Mouse (Mus musculus) adrenal gland, adult 8-10 months (tissue): ENCODE data around the gene Endod1. TPM values are rescaled to one million over a fixed set of nuclear protein-coding genes. Genes with fewer than 3 reads are reported as not detected.
A peak's percentile ranks its signal among the peaks of the same experiment; 100 is the strongest.
"Not testable (repeated sequence)": the region's sequence is repeated elsewhere in the genome, so short reads cannot be mapped to it uniquely, and the experiment has no call there.

Experiments
- DNase-seq: peaks from one replicate; pipeline ENCODE4 v3.0.0; 2022
- total RNA-seq, 4 experiments: library from RNA; stranded (reverse); gene quantifications; 2 replicates each; pipeline ENCODE4 v1.2.4; 2022

Endod1 gene
- total RNA-seq, 4 experiments from 2014 or later = 13.3 to 20.5 (median 15.6) TPM

GRCm38 (mm10) chr9:14379769-14380385, 1.4 kb downstream of the Endod1 start:
- DNase-seq = no peak

- DNase-seq = no peak
Observed at GRCm38 (mm10) chr9:14378151-14378550, 3.2 kb downstream of the Endod1 start.

GRCm38 (mm10) chr9:14376149-14376548, 5.2 kb downstream of the Endod1 start:
- no peak for DNase-seq

GRCm38 (mm10) chr9:14372440-14372839, 8.9 kb downstream of the Endod1 start:
- no peak for DNase-seq

GRCm38 (mm10) chr9:14369271-14369670, 12.0 kb downstream of the Endod1 start:
- DNase-seq = no peak

- no peak for DNase-seq
Observed at GRCm38 (mm10) chr9:14367850-14368249, 13.5 kb downstream of the Endod1 start.

GRCm38 (mm10) chr9:14365481-14366125, 15.7 kb downstream of the Endod1 start:
- DNase-seq = no peak

GRCm38 (mm10) chr9:14364719-14365118, 16.6 kb downstream of the Endod1 start:
- DNase-seq = no peak

GRCm38 (mm10) chr9:14363540-14363939, 17.8 kb downstream of the Endod1 start:
- no peak for DNase-seq

GRCm38 (mm10) chr9:14362068-14362768, 19.1 kb downstream of the Endod1 start:
- DNase-seq = no peak

- no peak for DNase-seq
Observed at GRCm38 (mm10) chr9:14357033-14357432, 24.3 kb downstream of the Endod1 start.

- no peak for DNase-seq
Observed at GRCm38 (mm10) chr9:14354852-14355251, 26.5 kb downstream of the Endod1 start.

GRCm38 (mm10) chr9:14352337-14352736, 29.0 kb downstream of the Endod1 start:
- DNase-seq = no peak

GRCm38 (mm10) chr9:14350787-14351186, 30.5 kb downstream of the Endod1 start:
- DNase-seq = no peak

- no peak for DNase-seq
Observed at GRCm38 (mm10) chr9:14349380-14349779, 31.9 kb downstream of the Endod1 start.

GRCm38 (mm10) chr9:14348416-14348815, 32.9 kb downstream of the Endod1 start:
- DNase-seq = no peak

- not testable (repeated sequence) for DNase-seq
Observed at GRCm38 (mm10) chr9:14345866-14346265, 35.4 kb downstream of the Endod1 start.

- peak; percentile 40 for DNase-seq
Observed at GRCm38 (mm10) chr9:14342041-14342668, 39.2 kb downstream of the Endod1 start.

- DNase-seq = peak; percentile 26
Observed at GRCm38 (mm10) chr9:14338701-14339100, 42.6 kb downstream of the Endod1 start.

- DNase-seq = no peak
Observed at GRCm38 (mm10) chr9:14336901-14337300, 44.4 kb downstream of the Endod1 start.

- DNase-seq = no peak
Observed at GRCm38 (mm10) chr9:14335829-14336228, 45.5 kb downstream of the Endod1 start.

GRCm38 (mm10) chr9:14316618-14317017, 64.7 kb downstream of the Endod1 start:
- no peak for DNase-seq

GRCm38 (mm10) chr9:14314477-14314876, 66.8 kb downstream of the Endod1 start:
- DNase-seq = no peak
